Mouse (Mus musculus): Measurements from ENCODE around the gene Gm20390. TPM values are rescaled to one million over a fixed set of nuclear protein-coding genes. Genes with fewer than 3 reads are reported as not detected.

The Gm20390 gene
- total RNA-seq (2021) = 100 to 1,000 TPM; 160 to 220 TPM
- long read RNA-seq, partial matches to known transcripts = 18 of 19 reads
- long read RNA-seq, other reads (novel, unspliced or antisense) = 0 of 19 reads

DNA sequence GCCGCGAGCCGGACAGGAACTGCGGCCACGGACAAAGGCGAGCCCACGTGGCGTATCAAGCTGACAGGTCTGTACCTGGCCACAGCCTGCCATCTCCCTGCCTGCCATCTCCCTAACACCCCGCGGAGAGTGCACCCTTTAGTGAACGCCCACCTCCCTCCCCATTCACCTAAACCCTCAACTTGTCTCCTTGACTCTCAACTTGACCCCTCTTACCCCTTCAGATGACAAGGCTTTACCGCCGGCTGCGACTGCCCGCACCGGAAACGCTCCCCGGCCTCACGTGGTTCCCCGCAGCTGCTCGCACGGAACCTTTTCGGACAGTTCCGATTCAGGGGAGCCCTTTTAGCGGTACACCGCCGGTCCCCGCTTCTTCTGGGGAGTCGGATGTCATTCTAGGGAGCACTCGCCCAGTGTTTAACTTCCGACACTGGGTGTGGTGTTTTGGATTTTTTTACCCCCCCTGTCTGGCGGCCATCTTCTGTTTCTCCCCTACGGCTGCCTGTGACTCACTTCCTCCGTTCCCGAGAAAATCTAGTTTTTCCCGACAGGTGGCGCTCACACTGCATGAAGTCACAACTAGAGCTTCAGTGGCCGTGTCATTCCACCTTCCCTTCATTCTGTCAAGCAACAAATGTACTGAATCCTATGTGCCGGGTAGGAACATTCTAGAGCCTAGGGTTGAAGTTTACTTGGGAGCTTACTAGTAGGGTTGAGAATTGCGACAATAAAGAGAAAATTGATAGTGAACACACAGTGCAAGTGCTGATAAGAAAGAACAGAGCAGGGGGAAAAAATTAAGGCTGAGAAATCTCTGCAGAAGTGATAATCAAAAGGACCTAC is at the start of gene Gm20390, which contains the start of gene Nme1:
Gm20390 (minus strand) TSS at position 289 of the 843 bp plus-strand sequence.
Nme1 (minus strand) TSS at position 517 of the 843 bp plus-strand sequence.
- peak; percentile 98 to 99 for DNase-seq (ENCODE audit: low spot score in 2 of 2)

DNA sequence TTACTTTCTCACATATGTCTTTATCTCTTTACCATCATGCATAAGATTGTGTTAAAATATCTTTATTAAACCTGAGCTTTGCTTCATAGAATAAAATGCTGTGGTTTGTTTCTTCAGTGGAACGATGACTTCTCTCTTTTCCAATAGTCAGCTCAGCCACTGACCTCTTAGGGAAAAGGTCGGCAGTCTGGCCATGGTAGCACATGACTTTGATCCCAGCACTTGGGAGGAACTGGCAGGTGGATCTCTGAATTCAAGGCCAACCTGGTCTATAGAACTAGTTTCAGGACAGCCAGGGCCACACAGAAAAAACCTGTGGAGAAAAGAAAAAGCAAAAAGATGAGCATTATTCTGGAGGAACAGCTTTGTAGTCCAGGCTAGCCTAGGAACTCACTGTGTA is 35.3 kb upstream of the Gm20390 start:
- no peak for DNase-seq (ENCODE audit: low spot score in 2 of 2)

- no peak for DNase-seq (ENCODE audit: low spot score in 2 of 2)
These were observed 31.2 kb upstream of the Gm20390 start for GRCm38 (mm10) chr11:93999276-93999675.

- DNase-seq (ENCODE audit: low spot score in 2 of 2) = peak in 1 of 2 experiments; percentile 17
These were observed 29.2 kb upstream of the Gm20390 start for GRCm38 (mm10) chr11:93997141-93997775.

DNA sequence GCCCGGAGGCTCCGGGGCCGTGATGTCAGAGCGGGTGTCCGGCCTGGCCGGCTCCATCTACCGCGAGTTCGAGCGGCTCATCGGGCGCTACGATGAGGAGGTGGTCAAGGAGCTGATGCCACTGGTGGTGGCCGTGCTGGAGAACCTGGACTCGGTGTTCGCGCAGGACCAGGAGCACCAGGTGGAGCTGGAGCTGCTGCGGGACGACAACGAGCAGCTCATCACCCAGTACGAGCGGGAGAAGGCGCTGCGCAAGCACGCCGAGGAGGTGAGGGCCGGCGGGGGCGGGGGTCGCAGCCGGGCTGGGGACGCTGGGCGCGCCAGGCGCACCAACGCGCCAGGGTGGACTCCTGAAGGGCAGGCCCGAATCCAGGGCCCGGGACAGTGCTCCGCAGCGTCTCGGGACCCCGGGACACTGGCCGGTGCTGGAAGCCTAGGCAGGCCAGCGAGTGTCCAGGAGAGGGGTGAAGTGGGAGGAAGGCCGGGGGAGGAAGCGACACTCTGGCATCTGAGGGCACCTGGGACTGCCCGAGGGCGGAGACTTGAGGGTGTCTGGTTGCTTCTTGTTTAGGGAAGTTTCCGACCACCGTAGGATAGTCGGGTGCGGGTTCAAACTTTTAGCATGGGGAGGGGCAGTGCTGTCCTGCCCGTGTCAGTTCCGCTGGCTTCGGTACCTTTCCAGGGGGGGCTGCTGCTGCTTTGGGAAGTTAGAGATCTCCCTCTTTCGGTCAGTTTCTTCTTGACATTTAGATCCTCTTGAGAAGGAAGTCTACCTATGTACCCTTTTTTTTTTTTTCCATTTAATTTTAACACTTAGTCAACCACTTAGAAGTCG is 28.4 kb upstream of the Gm20390 start:
- peak; percentile 63 for DNase-seq (ENCODE audit: low spot score in 2 of 2)

DNA sequence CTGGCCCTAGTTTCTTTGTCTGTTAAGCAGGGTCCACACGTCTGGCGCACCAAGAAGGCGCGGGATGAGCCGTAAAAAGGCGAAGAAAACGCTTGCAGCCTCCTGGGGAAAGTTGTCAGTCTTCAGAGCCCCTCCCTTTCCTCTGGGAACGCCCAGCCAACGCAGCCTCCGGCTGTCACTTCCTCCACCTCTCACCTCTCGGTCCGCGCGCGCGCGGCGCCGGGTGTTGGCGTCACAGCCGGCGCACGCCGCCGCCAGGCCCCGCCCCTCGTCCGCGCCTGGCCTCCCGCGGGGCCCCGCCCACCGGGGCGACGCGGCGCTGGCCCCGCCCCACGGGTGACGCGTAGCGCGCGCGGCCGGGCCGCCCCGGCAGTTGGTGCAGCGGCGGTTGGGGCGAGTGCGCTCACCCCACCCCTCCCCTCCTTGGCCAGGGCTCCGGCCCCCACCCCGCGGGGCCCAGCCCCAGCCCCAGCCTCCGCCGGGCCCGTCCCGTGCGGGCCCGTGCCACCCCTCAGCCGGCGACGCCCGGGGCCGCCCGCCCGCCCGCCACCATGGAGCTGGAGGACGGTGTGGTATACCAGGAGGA is 27.7 kb upstream of the Gm20390 start, which contains the start of gene Spag9:
Spag9 (plus strand) TSS at position 372 of the 586 bp plus-strand sequence.
- peak; percentile 84 to 91 for DNase-seq (ENCODE audit: low spot score in 2 of 2)

- peak; percentile 44 to 60 for DNase-seq (ENCODE audit: low spot score in 2 of 2)
These were observed 27.1 kb upstream of the Gm20390 start for GRCm38 (mm10) chr11:93995111-93995719.

DNA sequence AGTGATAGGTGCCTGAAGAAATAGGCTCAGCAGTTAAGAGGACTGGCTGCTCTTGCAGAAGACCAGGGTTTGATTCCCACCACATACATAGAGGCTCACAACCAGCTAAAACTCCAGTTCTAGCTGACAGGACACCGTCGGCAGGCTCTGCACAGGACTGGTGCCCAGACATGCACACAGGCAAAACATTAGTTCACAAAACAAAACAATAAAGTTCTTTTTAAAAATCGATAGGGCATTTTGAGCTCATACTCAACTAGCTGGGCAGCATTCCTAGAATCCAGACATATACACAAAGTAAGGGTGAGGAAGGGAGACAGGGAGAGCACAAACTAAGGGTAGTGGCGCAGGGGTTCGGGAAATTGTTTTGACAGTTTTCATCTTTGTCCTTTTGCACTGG is 26.4 kb upstream of the Gm20390 start:
- DNase-seq (ENCODE audit: low spot score in 2 of 2) = no peak

- no peak for DNase-seq (ENCODE audit: low spot score in 2 of 2)
These were observed 20.4 kb upstream of the Gm20390 start for GRCm38 (mm10) chr11:93988328-93989062.

GRCm38 (mm10) chr11:93987625-93988327 is 19.7 kb upstream of the Gm20390 start:
- DNase-seq (ENCODE audit: low spot score in 2 of 2) = no peak

DNA sequence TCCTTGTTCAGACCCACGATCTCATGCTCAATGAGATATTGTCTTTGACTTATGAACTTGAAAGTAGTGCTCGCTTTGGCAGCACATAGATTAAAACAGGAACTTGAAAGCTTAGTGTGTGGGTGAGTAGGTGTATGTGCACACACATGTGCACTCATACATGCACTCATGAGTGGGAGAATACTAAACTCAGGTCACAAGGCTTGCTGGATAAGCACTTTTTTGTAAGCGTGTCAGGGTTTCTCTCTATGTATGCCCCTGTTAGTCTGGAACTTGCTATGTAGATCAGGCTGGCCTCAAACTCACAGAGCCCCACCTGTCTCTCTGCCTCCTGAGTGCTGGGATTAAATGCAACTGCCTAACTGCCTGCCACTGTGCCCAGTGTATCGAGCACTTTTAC is 18.9 kb upstream of the Gm20390 start:
- no peak for DNase-seq (ENCODE audit: low spot score in 2 of 2)

DNA sequence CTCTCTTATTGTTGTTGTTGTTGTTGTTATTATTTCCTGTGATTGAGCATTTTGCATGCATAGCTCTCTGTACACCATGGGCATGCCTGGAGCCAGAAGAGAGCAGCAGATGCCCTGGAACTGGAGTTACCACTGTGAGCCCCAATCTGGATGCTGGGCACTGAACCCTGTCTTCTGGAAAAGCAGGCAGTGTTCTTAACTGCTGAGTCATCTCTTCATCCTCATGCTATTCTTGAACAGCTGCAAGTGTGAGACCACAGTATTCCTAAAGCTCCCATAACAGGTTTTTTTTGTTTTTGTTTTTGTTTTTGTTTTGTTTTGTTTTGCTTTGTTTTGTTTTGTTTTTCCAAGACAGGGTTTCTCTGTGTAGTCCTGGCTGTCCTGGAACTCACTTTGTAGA is 18.2 kb upstream of the Gm20390 start:
- no peak for DNase-seq (ENCODE audit: low spot score in 2 of 2)

GRCm38 (mm10) chr11:93985265-93985664 is 17.2 kb upstream of the Gm20390 start:
- no peak for DNase-seq (ENCODE audit: low spot score in 2 of 2)

DNA sequence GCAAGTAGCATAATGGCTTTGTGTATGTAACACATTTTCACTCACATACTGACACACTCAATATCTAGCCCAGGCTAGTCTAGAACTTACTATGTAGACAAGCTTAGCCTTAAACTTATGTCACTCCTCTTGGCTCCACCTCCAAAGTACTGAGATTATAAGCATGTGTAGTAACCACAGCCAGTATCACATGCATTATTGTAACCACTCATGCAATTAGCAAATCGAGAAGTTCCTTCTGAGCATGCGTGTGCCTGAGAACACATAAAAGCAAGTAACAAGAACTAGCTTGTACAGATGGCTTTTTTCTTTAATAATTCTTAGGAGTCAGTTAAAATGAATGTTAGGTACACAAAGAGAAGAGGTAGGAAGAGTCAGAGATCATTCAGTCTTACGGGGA is 16.5 kb upstream of the Gm20390 start:
- no peak for DNase-seq (ENCODE audit: low spot score in 2 of 2)

DNA sequence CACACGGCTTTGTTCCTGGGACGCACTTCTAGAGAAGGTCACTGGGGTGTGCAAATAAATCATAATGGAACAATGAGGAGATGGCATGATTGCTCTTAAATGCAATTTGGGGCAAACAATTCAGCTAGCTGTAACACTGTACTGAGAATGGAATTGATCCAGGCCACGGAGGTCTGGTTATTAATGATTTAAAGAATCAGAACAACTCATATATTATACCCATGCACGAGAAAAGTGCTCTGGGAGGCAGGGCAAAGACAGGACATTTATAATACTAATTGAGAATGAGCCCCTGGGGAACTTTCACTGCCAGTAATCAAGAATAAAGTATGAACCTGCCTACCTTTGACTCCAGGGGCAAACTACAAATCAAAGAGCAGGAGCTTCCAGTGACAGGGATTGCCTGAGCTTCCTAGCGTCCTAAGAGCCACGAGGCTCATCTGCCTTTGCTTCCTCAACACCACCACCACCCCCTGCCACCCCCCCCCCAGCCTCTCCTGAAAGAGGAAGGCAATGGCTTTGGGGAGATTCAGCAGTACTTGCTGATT is 11.5 kb upstream of the Gm20390 start:
- DNase-seq (ENCODE audit: low spot score in 2 of 2) = no peak

DNA sequence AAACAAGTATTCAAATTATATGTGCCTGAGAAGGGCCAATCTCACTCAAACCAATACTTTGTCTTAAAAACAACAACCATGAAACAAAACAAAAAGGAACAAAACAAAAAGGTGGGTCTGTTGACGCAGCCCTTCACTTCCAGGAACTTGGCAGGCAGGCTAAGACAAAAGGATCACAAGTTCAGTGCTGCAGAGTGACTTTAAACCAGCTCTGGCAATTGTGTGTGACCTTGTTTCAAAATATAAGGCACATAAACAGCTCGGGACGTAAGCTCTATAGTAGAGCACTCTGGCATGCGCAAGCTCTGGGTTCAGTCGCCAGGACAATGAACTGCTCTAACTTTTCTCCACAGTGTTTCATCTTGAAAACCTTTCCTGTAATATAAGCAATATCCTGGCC is 4.9 kb upstream of the Gm20390 start:
- DNase-seq (ENCODE audit: low spot score in 2 of 2) = no peak

GRCm38 (mm10) chr11:93969799-93970198 is 1.7 kb upstream of the Gm20390 start:
- no peak for DNase-seq (ENCODE audit: low spot score in 2 of 2)

DNA sequence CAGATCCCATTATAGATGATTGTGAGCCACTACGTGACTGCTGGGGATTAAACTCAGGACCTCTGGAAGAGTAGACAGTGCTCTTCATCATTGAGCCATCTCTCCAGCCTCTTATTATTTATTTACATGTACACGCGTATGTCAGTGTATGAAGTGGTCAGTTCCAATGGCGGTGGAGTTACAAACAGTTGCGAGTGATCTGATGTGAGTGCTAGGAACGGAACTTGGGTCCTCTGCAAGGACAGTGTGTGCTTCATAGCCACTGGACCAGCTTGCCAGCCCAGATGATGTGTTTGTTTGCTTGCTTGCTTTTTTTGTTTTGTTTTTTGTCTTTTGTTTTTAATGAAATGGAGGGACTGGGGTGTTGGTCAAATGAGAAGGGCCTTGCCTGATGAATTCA is 1.1 kb upstream of the Gm20390 start:
- DNase-seq (ENCODE audit: low spot score in 2 of 2) = no peak

DNA sequence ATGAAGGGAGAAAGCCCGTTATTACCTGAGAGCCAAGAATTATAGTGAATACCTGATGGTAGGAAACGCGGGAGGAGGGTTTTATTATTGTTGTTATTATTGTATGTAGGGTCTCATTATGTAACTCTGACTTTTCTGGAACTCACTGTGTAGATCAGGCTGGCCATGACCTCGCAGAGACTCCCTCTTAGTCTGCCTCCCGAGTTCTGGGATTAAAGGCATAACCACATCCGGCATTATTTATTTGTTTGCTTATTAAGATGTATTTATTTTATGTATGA is 695 bp upstream of the Gm20390 start:
- no peak for DNase-seq (ENCODE audit: low spot score in 2 of 2)

Data from layer of hippocampus, postnatal 10 days (tissue).